Mouse (Mus musculus) cerebral cortex, adult 2 months (tissue): ENCODE results near the gene Lyzl4.

Experiments used
- WGBS: fragments of 180-500 bp; shearing (Covaris S2); methylation state at CpG from one replicate; pipeline ENCODE4 v1.1.7; 2018; 5-methylcytosine and 5-hydroxymethylcytosine counted together

The Lyzl4 gene

DNA sequence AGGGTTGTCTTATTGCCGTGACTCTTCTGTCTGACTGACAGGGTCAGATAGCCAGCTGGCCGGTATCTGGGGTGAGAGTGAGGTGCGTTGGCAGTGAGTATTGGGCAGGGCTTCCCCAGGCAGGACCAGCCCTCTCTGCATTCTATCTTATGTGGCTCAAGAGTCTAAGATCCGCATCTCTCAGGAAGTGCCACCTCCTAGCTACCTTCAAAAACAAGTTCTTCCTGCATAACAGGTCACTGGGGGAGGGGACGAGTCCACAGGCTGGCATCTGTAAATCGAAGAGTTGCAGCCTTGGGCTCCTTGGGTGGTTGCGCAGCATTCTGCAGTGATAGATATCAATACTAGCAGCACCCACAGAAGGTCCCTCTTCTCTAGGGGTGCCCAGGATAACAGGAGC lies 5.1 kb upstream of the Lyzl4 start:
- WGBS: 85% methylated on average over 7 of the region's 7 CpGs

- 76% methylated on average over 3 of the region's 3 CpGs for WGBS
Observed at GRCm38 (mm10) chr9:121644855-121645254, 3.0 kb upstream of the Lyzl4 start.

GRCm38 (mm10) chr9:121642401-121643181 lies 695 bp upstream of the Lyzl4 start, which contains the start of gene Vipr1:
TSS of gene Vipr1 (plus strand) at chr9:121642716.
- 1% methylated on average over 70 of the region's 79 CpGs for WGBS

- 15% methylated on average over 27 of the region's 27 CpGs for WGBS
Observed at GRCm38 (mm10) chr9:121641235-121641915, 521 bp downstream of the Lyzl4 start.

DNA sequence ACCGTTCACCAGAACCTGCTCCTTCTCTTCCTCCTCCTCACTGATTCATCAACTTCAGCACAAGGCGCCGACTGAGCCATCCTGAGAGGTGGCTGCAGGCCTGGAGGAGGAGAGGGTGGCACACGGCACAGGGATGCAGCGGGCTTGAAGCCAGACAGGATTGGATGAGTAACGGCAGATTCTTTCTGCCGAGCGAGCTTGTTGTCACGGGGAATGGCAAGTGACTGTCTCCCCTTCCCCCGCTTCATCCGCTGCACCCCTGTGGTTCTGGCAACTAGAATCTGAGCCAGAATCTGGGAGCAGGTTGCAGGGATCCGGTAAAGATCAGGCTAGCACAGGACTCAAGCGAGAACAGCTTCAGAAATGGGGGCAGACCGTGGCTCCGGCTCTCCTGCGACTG lies 2.1 kb downstream of the Lyzl4 start:
- 34% methylated on average over 16 of the region's 16 CpGs for WGBS

DNA sequence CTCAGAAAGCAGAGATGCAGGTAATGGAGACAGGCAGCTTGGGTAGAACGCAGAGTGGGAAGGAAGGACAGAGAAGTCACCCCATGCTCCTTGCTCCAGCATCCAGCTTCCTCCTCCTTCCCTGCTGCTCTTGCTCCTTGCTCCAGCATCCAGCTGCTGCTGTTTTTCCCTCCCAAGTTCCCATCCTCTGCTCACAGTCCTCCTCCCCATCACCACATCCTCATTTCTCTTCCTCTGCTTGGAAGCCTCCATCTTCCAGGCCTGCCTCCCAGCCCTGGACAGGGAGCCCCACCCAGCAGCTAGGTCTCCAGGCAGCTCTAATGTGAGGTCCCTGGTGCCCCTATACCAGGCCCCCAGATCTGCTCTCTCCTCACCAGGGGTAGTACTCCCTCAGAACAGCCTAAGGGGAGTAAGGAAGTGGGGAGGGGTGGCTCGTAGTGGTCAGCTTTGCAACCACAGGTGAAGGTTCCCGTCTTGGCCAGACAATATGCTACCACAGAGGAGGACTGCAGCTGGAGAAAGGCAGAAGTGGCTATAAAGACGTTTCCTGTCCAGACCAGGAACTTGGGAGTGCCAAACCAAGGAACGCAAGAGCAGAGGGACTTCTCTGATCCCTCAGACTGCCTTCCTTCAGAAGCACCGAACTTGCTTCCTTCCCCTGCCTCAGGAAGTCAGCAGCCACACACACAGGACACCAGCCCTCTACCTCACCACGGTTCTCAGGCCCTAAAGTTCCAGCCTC lies 5.9 kb downstream of the Lyzl4 start:
- WGBS: 62% methylated on average over 7 of the region's 7 CpGs

- WGBS: 80% methylated on average over 6 of the region's 6 CpGs
Observed at GRCm38 (mm10) chr9:121633306-121633705, 8.6 kb downstream of the Lyzl4 start.

DNA sequence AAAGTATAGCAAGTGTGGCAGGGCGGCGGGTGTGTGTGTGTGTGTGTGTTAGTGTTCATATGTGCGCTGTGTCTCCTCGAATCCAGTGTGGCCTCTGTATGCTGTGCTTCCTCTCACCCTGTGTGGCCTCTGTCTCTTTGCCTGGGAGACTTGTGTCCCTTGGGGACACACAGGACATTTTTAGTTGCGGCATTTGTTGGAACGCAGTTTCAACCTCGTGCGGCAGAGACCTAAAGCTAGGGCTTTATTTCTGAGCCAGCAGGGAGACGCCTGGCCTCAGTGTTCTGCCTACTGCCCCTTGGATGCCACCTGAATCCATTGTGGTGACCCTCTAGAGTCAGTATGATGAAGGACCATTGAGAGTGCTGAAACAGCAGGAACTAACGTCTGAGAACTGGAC lies 9.0 kb downstream of the Lyzl4 start:
- 79% methylated on average over 10 of the region's 10 CpGs for WGBS

- WGBS: 49% methylated on average over 4 of the region's 4 CpGs
Observed at GRCm38 (mm10) chr9:121631946-121632345, 9.9 kb downstream of the Lyzl4 start.

GRCm38 (mm10) chr9:121630627-121631026 lies 11.3 kb downstream of the Lyzl4 start:
- WGBS: 55% methylated on average over 1 of the region's 1 CpGs

DNA sequence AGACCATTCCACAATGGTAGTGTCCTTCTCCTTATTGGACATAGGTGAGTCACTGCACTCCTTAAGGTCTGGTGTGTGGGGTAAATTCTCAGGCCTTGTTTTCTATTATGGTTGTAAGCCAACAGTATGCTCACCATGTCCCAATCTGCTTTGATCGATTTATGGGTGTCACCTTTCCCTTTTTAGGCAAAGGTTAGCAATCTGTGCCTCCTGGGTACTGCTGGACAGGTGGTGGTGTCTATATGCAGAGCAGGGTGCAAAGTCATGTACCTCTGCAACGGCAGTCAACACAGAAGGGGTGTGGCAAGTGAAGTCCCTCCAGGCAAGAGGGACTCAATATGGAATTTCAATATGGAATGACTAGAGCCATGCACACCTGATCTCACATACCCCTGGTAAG lies 17.0 kb downstream of the Lyzl4 start:
- WGBS: 81% methylated on average over 2 of the region's 2 CpGs

DNA sequence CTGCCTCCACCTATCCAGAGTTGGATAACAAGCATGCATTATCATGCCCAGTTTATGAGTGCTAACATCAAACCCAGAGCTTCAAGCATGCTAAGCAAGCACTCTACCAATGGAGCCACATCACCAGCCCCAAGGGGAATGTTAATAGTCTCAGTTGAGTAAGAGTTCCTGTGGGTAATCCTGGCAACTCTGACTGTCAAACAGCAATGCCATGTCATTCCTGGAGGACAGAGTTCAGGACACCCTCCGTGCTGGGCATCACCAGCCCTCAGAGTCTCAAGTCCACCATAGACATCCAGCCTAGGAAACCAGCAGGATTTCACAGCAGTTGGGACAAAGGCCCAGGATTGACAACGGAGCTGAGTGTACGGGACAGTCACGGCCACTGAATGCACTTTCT lies 18.7 kb downstream of the Lyzl4 start:
- WGBS: 92% methylated on average over 4 of the region's 4 CpGs

GRCm38 (mm10) chr9:121619441-121619840 lies 22.5 kb downstream of the Lyzl4 start:
- WGBS: 77% methylated on average over 7 of the region's 7 CpGs

- WGBS: 51% methylated on average over 3 of the region's 3 CpGs
Observed at GRCm38 (mm10) chr9:121616471-121616870, 25.4 kb downstream of the Lyzl4 start.

DNA sequence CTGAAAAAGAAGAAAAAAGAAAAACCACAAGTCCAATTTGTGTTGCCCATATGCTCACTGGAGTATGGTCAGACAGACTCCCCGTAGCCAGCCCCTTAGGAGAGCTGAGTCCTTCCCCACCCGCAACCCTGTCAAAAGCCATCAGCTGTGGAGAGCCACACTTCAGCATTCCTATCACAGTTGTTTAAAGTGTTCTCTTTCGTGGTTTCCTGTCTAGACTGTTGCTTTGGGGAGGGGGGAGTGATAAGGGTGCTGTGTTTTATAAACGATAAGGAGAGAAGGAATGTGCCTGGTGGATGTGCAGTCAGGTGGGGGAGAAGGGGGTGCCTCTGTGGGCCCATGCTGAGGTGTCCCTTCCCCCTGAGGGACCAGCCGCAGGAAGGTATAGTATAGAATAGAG lies 28.7 kb downstream of the Lyzl4 start:
- 71% methylated on average over 5 of the region's 5 CpGs for WGBS

- 64% methylated on average over 6 of the region's 6 CpGs for WGBS
Observed at GRCm38 (mm10) chr9:121609381-121609780, 32.5 kb downstream of the Lyzl4 start.

GRCm38 (mm10) chr9:121606498-121607096 lies 35.3 kb downstream of the Lyzl4 start:
- 44% methylated on average over 1 of the region's 1 CpGs for WGBS

DNA sequence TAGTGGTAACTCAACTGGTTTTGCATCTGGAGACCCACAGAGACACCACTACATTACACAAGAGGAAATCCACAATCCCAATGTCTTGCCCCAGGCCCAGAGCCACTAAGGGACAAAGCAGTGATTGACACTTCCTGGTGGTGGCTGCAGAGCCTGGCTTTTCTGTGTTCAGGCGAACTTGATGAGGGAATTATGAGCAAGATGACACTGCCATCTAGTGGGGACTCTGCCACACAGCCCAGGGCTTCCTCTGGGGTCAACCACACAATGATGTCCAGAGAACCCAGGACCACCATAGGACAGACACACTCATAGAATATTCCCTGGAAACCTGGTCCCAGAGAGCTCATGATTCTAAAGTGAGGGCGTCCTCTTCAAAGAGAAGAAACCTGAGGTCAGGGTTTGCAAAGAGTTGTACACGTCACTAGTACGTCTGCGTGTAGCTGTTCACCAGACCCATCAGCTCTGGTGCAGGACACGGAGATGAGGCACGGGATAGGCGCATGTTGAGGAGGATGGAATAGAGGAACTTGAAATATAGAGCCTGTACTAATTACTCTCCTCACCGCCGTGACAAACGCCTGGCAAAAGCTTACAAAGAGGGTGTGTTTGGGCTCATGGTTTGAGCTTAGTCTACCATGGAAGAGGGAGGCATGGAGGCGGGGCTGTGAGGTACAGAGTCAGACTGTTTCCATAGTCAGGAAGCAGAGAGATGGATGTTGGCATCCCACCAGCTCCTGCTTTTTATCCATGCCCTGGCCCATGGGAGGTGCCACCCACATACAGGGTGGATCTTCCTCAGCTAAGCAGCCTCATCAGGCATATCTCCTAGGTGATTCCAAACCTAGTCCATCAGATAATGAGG lies 36.2 kb downstream of the Lyzl4 start:
- WGBS: 38% methylated on average over 12 of the region's 12 CpGs

- 59% methylated on average over 2 of the region's 2 CpGs for WGBS
Observed at GRCm38 (mm10) chr9:121602381-121602780, 39.5 kb downstream of the Lyzl4 start.

DNA sequence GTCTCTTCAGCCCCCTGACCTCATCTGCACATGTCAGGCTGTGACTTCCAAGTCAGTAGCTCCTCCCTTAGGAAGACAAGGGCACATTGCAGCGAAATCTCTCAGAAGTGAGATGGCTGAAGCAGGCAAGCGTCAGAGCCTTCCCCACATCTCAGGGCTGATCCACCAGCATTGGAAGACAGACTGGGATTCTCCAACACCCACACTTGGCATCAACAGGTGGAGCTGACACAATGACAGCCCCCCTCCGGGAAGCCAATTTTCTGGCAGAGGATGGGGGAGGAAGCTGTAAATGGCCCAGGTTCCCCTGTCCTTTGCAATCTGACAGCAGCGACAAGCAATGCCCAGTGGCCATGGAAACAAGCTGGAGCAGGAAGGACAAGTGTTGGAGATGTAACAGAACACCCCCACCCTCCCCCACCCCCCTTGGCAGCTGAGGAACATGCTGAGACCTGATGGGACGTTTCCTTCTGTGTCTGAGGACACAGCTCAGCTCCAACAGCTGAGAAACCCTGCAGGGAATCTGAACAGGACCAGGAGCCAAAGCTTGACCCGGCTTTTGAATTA lies 41.0 kb downstream of the Lyzl4 start:
- WGBS: 14% methylated on average over 6 of the region's 6 CpGs
